Mouse (Mus musculus) hindbrain, embryonic 12.5 days (tissue): Measurements from ENCODE around the gene 1700067K01Rik. TPM values are rescaled to one million over a fixed set of nuclear protein-coding genes. Genes with fewer than 3 reads are reported as not detected.
"Not testable (repeated sequence)": the region's sequence is repeated elsewhere in the genome, so short reads cannot be mapped to it uniquely, and the experiment has no call there.

ENCODE experiments used
- ATAC-seq: fragments of 200-750 bp; cut with Nextera tagmentation; 2 replicates; pipeline ENCODE4 v1.8.0; 2017; ENCODE audit warnings: moderate TSS enrichment; ENCODE audit not compliant: low FRiP score
- H3K27ac ChIP-seq: fragments of 300-500 bp; sonication (generic); 2 replicates; pipeline ENCODE4 v1.5.1; 2016; ENCODE audit warnings: mild to moderate bottlenecking
- H3K27me3 ChIP-seq: fragments of 300-500 bp; sonication (generic); 2 replicates; pipeline ENCODE4 v1.6.1; 2016; ENCODE audit warnings: mild to moderate bottlenecking
- H3K36me3 ChIP-seq: fragments of 300-500 bp; sonication (generic); 2 replicates; pipeline ENCODE4 v1.6.1; 2016; ENCODE audit warnings: mild to moderate bottlenecking
- H3K4me1 ChIP-seq: fragments of 300-500 bp; sonication (generic); 2 replicates; pipeline ENCODE4 v1.6.1; 2016
- H3K4me2 ChIP-seq: fragments of 300-500 bp; sonication (generic); replicated peaks from 2 replicates; pipeline ENCODE4 v1.6.1; 2016; ENCODE audit warnings: mild to moderate bottlenecking
- H3K4me3 ChIP-seq: fragments of 300-500 bp; sonication (generic); 2 replicates; pipeline ENCODE4 v1.5.1; 2016; ENCODE audit warnings: mild to moderate bottlenecking
- H3K9ac ChIP-seq: fragments of 300-500 bp; sonication (generic); 2 replicates; pipeline ENCODE4 v1.6.1; 2016; ENCODE audit warnings: mild to moderate bottlenecking, moderate library complexity
- H3K9me3 ChIP-seq: fragments of 300-500 bp; sonication (generic); replicated peaks from 2 replicates; pipeline ENCODE4 v1.6.1; 2016; ENCODE audit warnings: mild to moderate bottlenecking
- WGBS: fragments of 180-500 bp; shearing (Covaris S2); methylation state at CpG from one replicate; pipeline ENCODE4 v1.1.7; 2016; 5-methylcytosine and 5-hydroxymethylcytosine counted together
- polyA plus RNA-seq: library from polyadenylated mRNA; unstranded; fragments of >200 nt; fragmentation: Nextera tagmentation; extraction: Ambion mirVana; gene quantifications from 2 replicates; pipeline ENCODE4 v1.2.1, GENCODE M21; 2016

1700067K01Rik gene
- polyA plus RNA-seq, 1 experiment from 2014 or later: 1.5 TPM

- no peaks in the 10 kb centered on the region for H3K9me3 ChIP-seq
- peaks cover 36% of the 10 kb centered on the region for H3K4me1 ChIP-seq
- peak overlapping the region; percentile 53; the same call in 1 of the 2 replicates for H3K4me3 ChIP-seq
- 0 out of 2 replicates have a peak, but pooled peaks cover 24% of the 10 kb centered on the region for H3K36me3 ChIP-seq
- no peak overlapping the region for H3K27ac ChIP-seq
- WGBS: 79% methylated on average over 6 of the region's 6 CpGs
- H3K9ac ChIP-seq: no peak overlapping the region
- ATAC-seq: no peak
- peaks cover 35% of the 10 kb centered on the region for H3K27me3 ChIP-seq
- peak overlapping the region; percentile 79 for H3K4me2 ChIP-seq
Measured at GRCm38 (mm10) chr8:84003612-84004246, 2.4 kb downstream of the 1700067K01Rik start.

- peak; percentile 83 for ATAC-seq
- Histone ChIP-seq H3K4me1 (peaks cover 27% of the 10 kb centered on the region), H3K27ac (peak overlapping the region; percentile 71), H3K9me3 (no peaks in the 10 kb centered on the region), H3K9ac (peak overlapping the region; percentile 72), H3K36me3 (0 out of 2 replicates have a peak, but pooled peaks cover 20% of the 10 kb centered on the region), H3K27me3 (peaks cover 34% of the 10 kb centered on the region), H3K4me2 (peak overlapping the region; percentile 79), H3K4me3 (peak overlapping the region; percentile 53)
- WGBS: 1% methylated on average over 30 of the region's 30 CpGs
Measured at GRCm38 (mm10) chr8:84004533-84005201, 3.4 kb downstream of the 1700067K01Rik start.

DNA sequence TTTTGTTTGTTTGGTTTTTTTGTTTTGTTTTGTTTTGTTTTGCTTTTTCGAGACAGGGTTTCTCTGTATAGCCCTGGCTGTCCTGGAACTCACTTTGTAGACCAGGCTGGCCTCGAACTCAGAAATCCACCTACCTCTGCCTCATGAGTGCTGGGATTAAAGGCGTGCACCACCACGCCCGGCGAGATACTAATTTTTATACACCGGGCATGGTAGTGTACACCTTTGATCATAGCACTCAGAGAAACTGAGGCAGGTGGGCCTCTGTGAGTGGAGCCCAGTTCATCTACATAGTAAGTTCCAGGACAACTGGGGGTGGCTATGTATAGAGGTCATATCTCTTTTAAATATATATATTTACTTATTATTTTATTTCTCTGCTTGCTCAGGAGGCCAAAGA lies 4.2 kb downstream of the 1700067K01Rik start:
- not testable (repeated sequence) for H3K9me3 ChIP-seq, H3K9ac ChIP-seq, H3K4me2 ChIP-seq, H3K4me3 ChIP-seq, H3K27ac ChIP-seq, ATAC-seq
- H3K27me3 ChIP-seq: peaks cover 33% of the 10 kb centered on the region
- H3K36me3 ChIP-seq: 0 out of 2 replicates have a peak, but pooled peaks cover 11% of the 10 kb centered on the region
- 91% methylated on average over 7 of the region's 7 CpGs for WGBS
- H3K4me1 ChIP-seq: peaks cover 28% of the 10 kb centered on the region

GRCm38 (mm10) chr8:84008362-84008761 lies 7.1 kb downstream of the 1700067K01Rik start:
- no peak overlapping the region for H3K4me3 ChIP-seq
- H3K27ac ChIP-seq: no peak overlapping the region
- WGBS: 23% methylated on average over 7 of the region's 7 CpGs
- peaks cover 41% of the 10 kb centered on the region for H3K27me3 ChIP-seq
- no peaks in the 10 kb centered on the region for H3K36me3 ChIP-seq
- no peak overlapping the region for H3K9ac ChIP-seq
- peaks cover 33% of the 10 kb centered on the region for H3K4me1 ChIP-seq
- no peaks in the 10 kb centered on the region for H3K9me3 ChIP-seq
- ATAC-seq: no peak
- no peak overlapping the region for H3K4me2 ChIP-seq

GRCm38 (mm10) chr8:84009876-84010275 lies 8.6 kb downstream of the 1700067K01Rik start:
- Histone ChIP-seq H3K4me2 (no peak overlapping the region), H3K27me3 (peaks cover 49% of the 10 kb centered on the region), H3K9ac (no peak overlapping the region), H3K4me3 (no peak overlapping the region), H3K36me3 (no peaks in the 10 kb centered on the region), H3K9me3 (no peaks in the 10 kb centered on the region), H3K4me1 (peaks cover 27% of the 10 kb centered on the region), H3K27ac (no peak overlapping the region)
- 1% methylated on average over 11 of the region's 11 CpGs for WGBS
- ATAC-seq: no peak

DNA sequence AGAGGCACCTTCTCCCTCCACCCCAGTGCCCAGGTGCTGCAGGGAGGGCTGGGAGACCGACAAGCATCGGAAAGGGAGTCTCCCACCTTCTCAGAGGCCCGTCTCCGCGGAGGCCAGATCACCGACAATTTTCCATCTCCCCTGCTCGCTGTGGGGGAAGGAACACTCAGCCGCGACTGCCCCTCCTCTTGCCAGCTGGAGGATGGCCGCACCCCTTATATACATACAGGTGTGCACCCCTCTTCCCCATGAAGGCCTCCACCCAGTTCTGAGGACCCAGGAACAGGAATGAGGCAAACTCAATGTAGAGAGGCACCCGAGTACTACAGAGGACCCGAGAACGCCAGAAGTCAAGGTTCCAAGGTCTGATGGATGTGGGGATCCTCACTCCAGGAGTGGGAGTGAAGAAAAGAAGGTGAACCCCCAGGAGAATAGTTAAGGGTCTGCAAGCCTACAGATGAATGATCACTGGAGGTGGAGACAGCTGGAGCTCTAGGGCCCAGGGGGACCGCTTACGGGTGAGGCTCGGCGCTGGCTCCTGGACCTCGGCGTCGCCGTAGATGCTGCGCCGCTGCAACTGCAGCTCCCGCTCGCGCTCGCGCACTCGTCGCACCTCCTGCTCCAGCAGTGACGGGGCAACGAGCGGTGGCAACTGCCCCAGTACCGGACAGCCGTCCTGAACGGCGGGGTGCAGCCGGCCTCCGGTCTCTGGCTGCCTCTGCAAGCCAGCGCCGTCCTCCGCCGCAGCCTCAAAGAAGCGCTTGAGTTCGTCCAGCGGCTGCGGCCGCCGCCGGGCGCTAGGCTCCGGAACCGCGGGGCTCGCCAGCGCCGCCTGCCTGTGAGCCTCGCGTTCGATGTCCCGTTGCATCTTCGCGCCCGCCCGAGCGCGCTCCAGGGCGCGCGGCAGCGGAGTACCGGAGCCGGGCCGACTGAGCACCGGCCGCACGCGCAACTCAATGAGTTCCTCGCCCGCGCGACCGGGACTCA lies 9.6 kb downstream of the 1700067K01Rik start:
- H3K4me3 ChIP-seq: peak overlapping the region; percentile 48
- H3K9me3 ChIP-seq: no peaks in the 10 kb centered on the region
- ATAC-seq: peak; percentile 56
- H3K4me1 ChIP-seq: peaks cover 23% of the 10 kb centered on the region
- H3K4me2 ChIP-seq: peak overlapping the region; percentile 95
- peaks cover 50% of the 10 kb centered on the region for H3K27me3 ChIP-seq
- no peak overlapping the region for H3K27ac ChIP-seq
- no peaks in the 10 kb centered on the region for H3K36me3 ChIP-seq
- 2% methylated on average over 66 of the region's 83 CpGs for WGBS
- H3K9ac ChIP-seq: peak overlapping the region; percentile 60

DNA sequence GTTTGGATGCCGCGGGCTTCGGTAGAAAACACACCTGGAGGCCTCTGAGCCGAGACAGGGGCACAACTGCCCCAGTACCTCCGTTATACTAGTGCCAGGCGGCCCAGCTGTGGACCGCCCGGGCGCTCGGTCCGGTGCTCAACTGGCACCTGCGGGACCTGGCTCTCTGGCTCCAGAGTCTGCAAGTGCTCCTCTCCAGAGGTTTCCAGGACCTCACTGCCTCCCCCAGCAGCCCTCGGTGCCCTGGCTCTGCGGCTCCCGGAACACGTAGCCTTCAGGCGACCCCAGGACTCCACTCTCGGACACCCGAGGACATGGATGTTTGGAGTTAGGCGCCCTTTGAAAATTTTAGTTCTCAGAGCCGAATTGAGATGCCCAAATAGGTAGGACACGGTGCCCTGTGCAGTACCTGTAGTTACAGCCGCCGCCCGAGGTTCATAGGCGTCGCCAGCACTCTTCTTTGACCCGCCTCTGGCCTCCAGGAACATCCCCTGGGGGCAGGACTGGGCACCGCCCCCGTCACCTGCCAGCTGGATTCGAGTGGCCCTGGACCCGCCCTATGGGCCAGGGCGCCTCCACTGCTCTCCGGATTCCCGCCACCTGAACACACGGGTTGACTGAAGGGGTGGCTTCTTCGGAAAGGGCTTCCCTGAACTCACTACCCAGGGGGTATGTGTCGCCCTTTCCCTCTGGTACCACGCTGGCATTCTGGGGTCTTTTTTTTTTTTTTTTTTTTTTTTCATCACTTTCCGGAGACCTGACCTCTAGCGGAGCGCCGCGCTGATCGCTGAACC lies 10.6 kb downstream of the 1700067K01Rik start, which contains the start of gene 2210011C24Rik:
2210011C24Rik (minus strand) TSS at position 467 of the 794 bp plus-strand sequence.
- Histone ChIP-seq H3K9me3 (no peaks in the 10 kb centered on the region), H3K36me3 (no peaks in the 10 kb centered on the region), H3K4me2 (peak within 1 kb of the TSS; percentile 95), H3K27ac (no peak within 1 kb of the TSS), H3K27me3 (peaks cover 50% of the 10 kb centered on the region), H3K4me3 (peak within 1 kb of the TSS; percentile 48), H3K9ac (peak within 1 kb of the TSS; percentile 60), H3K4me1 (peaks cover 23% of the 10 kb centered on the region)
- peak; percentile 38; the same call in 1 of the 2 replicates for ATAC-seq
- under 1% methylated on average over 45 of the region's 45 CpGs for WGBS

GRCm38 (mm10) chr8:84012499-84013165 lies 11.3 kb downstream of the 1700067K01Rik start:
- Histone ChIP-seq H3K4me1 (peaks cover 23% of the 10 kb centered on the region), H3K9ac (no peak overlapping the region; the same call in 1 of the 2 replicates), H3K4me2 (peak overlapping the region; percentile 95), H3K4me3 (peak overlapping the region; percentile 48), H3K27me3 (peaks cover 53% of the 10 kb centered on the region), H3K27ac (no peak overlapping the region), H3K9me3 (no peaks in the 10 kb centered on the region), H3K36me3 (no peaks in the 10 kb centered on the region)
- no peak for ATAC-seq
- WGBS: 8% methylated on average over 35 of the region's 35 CpGs

DNA sequence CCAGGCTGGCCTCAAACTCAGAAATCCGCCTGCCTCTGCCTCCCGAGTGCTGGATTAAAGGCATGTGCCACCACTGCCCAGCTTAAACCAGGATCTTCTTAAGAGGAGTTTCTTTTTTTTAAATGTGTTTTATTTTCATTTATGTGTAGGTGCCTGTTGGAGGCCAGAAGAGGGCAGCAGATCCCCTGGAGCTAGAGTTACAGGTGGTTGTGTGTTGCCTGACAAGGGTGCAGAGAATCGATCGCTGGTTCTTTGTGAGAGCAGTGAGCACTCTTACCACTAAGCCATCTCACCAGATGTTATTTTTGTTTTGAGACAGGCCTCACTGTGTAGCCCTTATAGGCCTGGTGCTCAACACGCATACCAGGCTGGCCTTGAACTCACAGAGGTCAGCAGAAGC lies 14.5 kb downstream of the 1700067K01Rik start:
- H3K27me3 ChIP-seq: peaks cover 48% of the 10 kb centered on the region
- no peak for ATAC-seq
- H3K4me3 ChIP-seq: no peak overlapping the region
- H3K4me2 ChIP-seq: no peak overlapping the region
- H3K27ac ChIP-seq: no peak overlapping the region
- H3K9me3 ChIP-seq: no peaks in the 10 kb centered on the region
- WGBS: 95% methylated on average over 5 of the region's 5 CpGs
- H3K4me1 ChIP-seq: peaks cover 17% of the 10 kb centered on the region
- no peaks in the 10 kb centered on the region for H3K36me3 ChIP-seq
- H3K9ac ChIP-seq: no peak overlapping the region

DNA sequence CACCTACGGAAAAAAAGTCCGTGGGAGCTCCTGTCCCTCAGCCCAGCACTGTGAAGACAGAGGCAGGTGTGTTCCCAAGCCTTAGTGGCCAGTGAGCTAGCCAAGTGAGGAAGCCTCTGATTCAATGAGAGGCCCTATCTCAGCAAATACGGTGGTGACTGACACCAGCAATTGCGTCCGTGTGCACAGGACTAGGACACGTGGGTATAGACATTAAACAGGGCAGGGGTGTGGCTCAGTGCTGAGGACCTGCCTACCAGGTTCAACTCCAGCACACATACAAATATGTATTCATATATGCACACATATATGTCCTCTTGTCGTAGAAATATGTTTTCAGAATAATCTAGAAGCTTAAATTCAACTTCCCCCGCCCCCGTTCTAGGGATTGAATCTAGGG lies 18.4 kb downstream of the 1700067K01Rik start:
- Histone ChIP-seq H3K9me3 (no peaks in the 10 kb centered on the region), H3K4me3 (no peak overlapping the region), H3K9ac (no peak overlapping the region), H3K4me1 (peaks cover 4% of the 10 kb centered on the region), H3K27ac (no peak overlapping the region), H3K4me2 (no peak overlapping the region), H3K36me3 (no peaks in the 10 kb centered on the region), H3K27me3 (peaks cover 47% of the 10 kb centered on the region)
- WGBS: 84% methylated on average over 9 of the region's 9 CpGs
- ATAC-seq: no peak

DNA sequence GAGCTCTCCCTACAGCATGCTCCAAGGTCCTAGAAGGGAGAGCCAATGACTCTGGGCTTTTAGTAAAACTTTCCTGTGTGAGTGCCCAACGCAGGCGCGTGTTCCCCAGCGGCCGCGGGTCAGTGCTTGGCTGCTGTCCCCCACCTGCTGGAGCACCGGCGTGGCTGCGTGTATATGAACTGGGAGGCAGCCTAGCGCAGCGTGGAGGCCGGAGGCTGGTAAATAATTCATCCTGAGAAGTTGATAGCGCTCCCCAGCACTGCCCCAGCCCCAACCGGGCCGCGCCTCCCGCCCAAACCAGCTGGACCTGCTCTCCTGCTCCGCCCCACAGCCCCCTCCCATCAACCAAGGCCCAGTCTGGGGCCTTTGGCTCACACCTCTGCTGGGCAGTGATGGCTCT lies 19.8 kb downstream of the 1700067K01Rik start, which contains the start of gene Palm3:
Palm3 (plus strand) TSS at position 376 of the 400 bp plus-strand sequence.
- H3K4me1 ChIP-seq: peaks cover 8% of the 10 kb centered on the region
- no peaks in the 10 kb centered on the region for H3K36me3 ChIP-seq
- no peak within 1 kb of the TSS for H3K4me3 ChIP-seq
- H3K27me3 ChIP-seq: peaks cover 55% of the 10 kb centered on the region
- no peaks in the 10 kb centered on the region for H3K9me3 ChIP-seq
- 5% methylated on average over 17 of the region's 18 CpGs for WGBS
- no peak for ATAC-seq
- no peak within 1 kb of the TSS for H3K27ac ChIP-seq
- H3K4me2 ChIP-seq: peak within 1 kb of the TSS; percentile 21; the same call in 1 of the 2 replicates
- peak within 1 kb of the TSS; percentile 24; the same call in 1 of the 2 replicates for H3K9ac ChIP-seq
